Mouse (Mus musculus): ENCODE results near the gene Tnik.

Tnik gene

GRCm38 (mm10) chr3:28643252-28643947 is 380.4 kb downstream of the Tnik start:
- no peak for DNase-seq

- DNase-seq, result no peak
Observed at GRCm38 (mm10) chr3:28652574-28652973, 389.6 kb downstream of the Tnik start.

- DNase-seq, result no peak
Observed at GRCm38 (mm10) chr3:28653043-28653442, 390.0 kb downstream of the Tnik start.

GRCm38 (mm10) chr3:28654740-28655139 is 391.7 kb downstream of the Tnik start:
- DNase-seq, result no peak

- no peak for DNase-seq
Observed at GRCm38 (mm10) chr3:28658349-28658748, 395.3 kb downstream of the Tnik start.

- no peak for DNase-seq
Observed at GRCm38 (mm10) chr3:28680851-28681250, 417.8 kb downstream of the Tnik start.

- no peak for DNase-seq
Observed at GRCm38 (mm10) chr3:28681866-28682265, 418.9 kb downstream of the Tnik start.

GRCm38 (mm10) chr3:28682411-28682810 is 419.4 kb downstream of the Tnik start:
- no peak for DNase-seq

- no peak for DNase-seq
Observed at GRCm38 (mm10) chr3:28685510-28685909, 422.5 kb downstream of the Tnik start.

- DNase-seq, result no peak
Observed at GRCm38 (mm10) chr3:28694811-28695210, 431.8 kb downstream of the Tnik start.

- DNase-seq, result no peak
Observed at GRCm38 (mm10) chr3:28695608-28696007, 432.6 kb downstream of the Tnik start.

GRCm38 (mm10) chr3:28696162-28696561 is 433.1 kb downstream of the Tnik start:
- no peak for DNase-seq

GRCm38 (mm10) chr3:28697797-28698196 is 434.8 kb downstream of the Tnik start, which contains the start of gene Slc2a2:
Gene Slc2a2 (plus strand): TSS chr3:28697903.
- DNase-seq, result no peak

- no peak for DNase-seq
Observed at GRCm38 (mm10) chr3:28699601-28700000, 436.6 kb downstream of the Tnik start.

GRCm38 (mm10) chr3:28705522-28706137 is 442.6 kb downstream of the Tnik start:
- no peak for DNase-seq

GRCm38 (mm10) chr3:28706736-28707135 is 443.7 kb downstream of the Tnik start:
- no peak for DNase-seq

- no peak for DNase-seq
Observed at GRCm38 (mm10) chr3:28709740-28710139, 446.7 kb downstream of the Tnik start.

- DNase-seq, result no peak
Observed at GRCm38 (mm10) chr3:28713913-28714698, 451.1 kb downstream of the Tnik start.

GRCm38 (mm10) chr3:28718521-28718920 is 455.5 kb downstream of the Tnik start:
- no peak for DNase-seq

- DNase-seq, result no peak
Observed at GRCm38 (mm10) chr3:28721218-28721617, 458.2 kb downstream of the Tnik start.

GRCm38 (mm10) chr3:28721838-28722237 is 458.8 kb downstream of the Tnik start:
- no peak for DNase-seq

- DNase-seq, result no peak
Observed at GRCm38 (mm10) chr3:28722531-28722930, 459.5 kb downstream of the Tnik start.

- DNase-seq, result no peak
Observed at GRCm38 (mm10) chr3:28723534-28723933, 460.5 kb downstream of the Tnik start.

- DNase-seq, result no peak
Observed at GRCm38 (mm10) chr3:28725203-28725602, 462.2 kb downstream of the Tnik start.
